Mouse (Mus musculus) neutrophil, adult 83 days (primary cell): ENCODE measurements around the gene Gm45844. TPM values are rescaled to one million over a fixed set of nuclear protein-coding genes. Genes with fewer than 3 reads are reported as not detected.

Experiments
- total RNA-seq, 2 experiments: library from RNA; stranded (reverse); gene quantifications; one replicate each; pipeline ENCODE4 v1.2.4; 2023

Gm45844 gene
- under 1 TPM; 0.24 to 0.71 TPM for total RNA-seq

GRCm38 (mm10) chr7:7277966-7278567 is at the start of gene Gm45844:
Gene Gm45844, minus strand, starts transcription at chr7:7278289.

GRCm38 (mm10) chr7:7247228-7247627 is 30.9 kb downstream of the Gm45844 start, which contains the start of gene Vmn2r29:
Gene Vmn2r29, minus strand, starts transcription at chr7:7247328.

DNA sequence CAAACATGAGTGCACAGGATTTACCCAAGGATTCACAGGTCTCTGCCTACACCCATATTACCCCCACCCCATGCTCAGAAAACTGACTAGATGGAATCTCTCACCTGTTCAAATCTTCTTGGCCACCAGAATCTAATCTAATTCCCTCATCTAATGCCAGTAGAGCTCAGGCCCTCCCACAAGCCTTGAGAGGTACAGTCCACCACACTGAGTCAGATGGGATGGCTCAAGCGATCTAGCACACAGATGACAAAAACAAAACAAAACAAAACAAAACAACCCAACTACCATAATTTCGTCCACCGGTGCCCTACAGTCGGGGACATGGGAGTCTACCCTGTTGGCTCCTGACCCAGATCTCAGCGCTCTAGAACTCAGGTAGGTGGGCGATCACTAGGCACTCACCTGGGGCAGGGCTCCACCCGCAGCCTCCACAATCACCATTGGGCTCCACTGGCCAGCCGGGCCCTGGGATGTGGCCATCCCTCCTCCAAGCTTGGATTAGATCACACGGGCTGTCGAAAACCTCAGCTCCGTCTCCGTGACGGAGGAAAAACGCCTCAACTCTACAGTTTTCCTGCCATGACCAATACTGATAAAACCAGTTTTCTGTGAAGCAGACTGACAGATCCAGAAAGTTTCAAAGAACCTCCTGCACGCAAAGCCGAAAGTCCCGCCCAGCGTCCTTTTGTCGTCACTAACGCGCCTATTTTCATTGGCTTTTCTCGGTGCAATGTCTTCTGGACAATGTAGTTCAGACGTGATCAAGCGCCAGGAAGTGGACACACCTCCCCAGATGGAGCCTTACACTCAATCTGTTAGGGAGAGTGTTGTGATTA is 68.6 kb downstream of the Gm45844 start, which contains the start of gene Zfp772:
Gene Zfp772 (minus strand): TSS at position 686 of the 839 bp plus-strand sequence.

DNA sequence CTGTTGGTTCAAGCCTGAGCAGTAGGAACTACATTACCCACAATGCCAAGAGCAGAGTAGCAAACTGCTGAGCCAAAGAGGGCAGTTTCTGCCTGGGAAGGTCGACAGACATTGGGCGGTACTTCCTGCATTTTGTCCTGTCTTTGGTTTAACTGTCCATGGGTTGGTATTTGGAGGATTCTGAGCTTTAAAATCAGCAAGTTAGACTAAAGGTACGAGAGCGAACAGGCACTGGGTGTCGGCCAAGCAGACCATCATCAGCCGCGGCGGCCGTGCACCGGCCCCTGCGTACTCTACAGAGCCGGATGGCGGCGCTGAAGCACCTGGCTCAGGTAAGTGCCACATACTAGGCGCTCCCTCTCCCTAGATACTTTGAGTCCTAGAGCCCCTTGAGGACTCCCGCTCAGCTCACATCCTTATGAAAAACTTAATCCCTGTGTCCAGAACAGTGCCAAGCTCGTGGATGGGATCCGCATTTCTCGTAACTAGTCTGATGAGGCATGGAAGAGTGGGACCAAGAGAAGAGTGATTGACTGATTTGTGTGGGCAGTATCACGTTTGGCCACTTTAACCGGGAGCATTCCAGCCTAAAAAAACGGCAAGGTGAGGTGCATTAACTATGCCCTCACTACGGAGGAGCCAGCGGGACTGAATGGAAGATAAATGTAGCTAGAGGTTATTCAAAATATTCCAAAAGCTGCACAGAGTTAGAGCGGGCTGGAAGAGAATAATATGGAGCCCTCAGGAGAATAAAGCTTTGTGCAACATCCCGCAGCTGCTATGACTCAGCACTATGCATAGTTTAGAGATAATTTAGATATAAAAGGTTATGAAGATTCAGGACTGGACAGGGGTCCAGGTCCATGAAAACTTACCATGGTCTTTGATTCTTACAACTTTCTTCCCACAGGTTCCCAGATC is 106.6 kb downstream of the Gm45844 start, which contains the start of gene Zfp418:
Gene Zfp418 (plus strand): TSS at position 104 of the 921 bp plus-strand sequence.

Other genes starting within 250 kb of the Gm45844 start
- 10 to 100 TPM; 11.0 to 12.0 TPM for gene Zfp954, start 156.8 kb downstream of the Gm45844 start, total RNA-seq
- gene Zfp773, start 141.5 kb downstream of the Gm45844 start, total RNA-seq: 1 to 10 TPM in 1 of 2 experiments, under 1 TPM in 1; 0.90 to 1.3 TPM
- gene Zfp418, start 107.0 kb downstream of the Gm45844 start, total RNA-seq: under 1 TPM; 0.61 to 0.71 TPM
- gene Zfp772, start 68.3 kb downstream of the Gm45844 start, total RNA-seq: 1 to 10 TPM; 1.2 to 1.5 TPM
- gene Vmn2r29, start 31.0 kb downstream of the Gm45844 start, total RNA-seq: under 1 TPM in 1 of 2 experiments, not detected in 1; 0.29 TPM
- 10 to 100 TPM; 26.0 to 28.0 TPM for gene Clcn4, start 22.6 kb upstream of the Gm45844 start, total RNA-seq
- not detected for gene Vmn2r30, start 59.3 kb upstream of the Gm45844 start, total RNA-seq
- not detected for gene Gm45783, start 96.3 kb upstream of the Gm45844 start, total RNA-seq
- gene Vmn2r31, start 121.4 kb upstream of the Gm45844 start, total RNA-seq: not detected
- not detected for gene Vmn2r32, start 201.7 kb upstream of the Gm45844 start, total RNA-seq